Mouse (Mus musculus) embryonic facial prominence, embryonic 14.5 days (tissue): ENCODE results near the gene Pard3. TPM values are rescaled to one million over a fixed set of nuclear protein-coding genes. Genes with fewer than 3 reads are reported as not detected.
A peak's percentile ranks its signal among the peaks of the same experiment; 100 is the strongest.

ENCODE experiments used
- ATAC-seq: fragments of 200-750 bp; cut with Nextera tagmentation; 2 replicates; pipeline ENCODE4 v1.8.0; 2017; ENCODE audit warnings: low read depth, moderate number of reproducible peaks, moderate TSS enrichment
- DNase-seq: peaks from one replicate; pipeline ENCODE4 v3.0.0-alpha.2; 2015; ENCODE audit warnings: low spot score
- H3K27ac ChIP-seq: fragments of 300-500 bp; sonication (generic); replicated peaks from 2 replicates; pipeline ENCODE4 v1.5.1; 2014; ENCODE audit warnings: low read depth, mild to moderate bottlenecking, low read length, moderate library complexity
- H3K27me3 ChIP-seq: fragments of 300-500 bp; sonication (generic); replicated peaks from 2 replicates; pipeline ENCODE4 v1.6.1; 2014; ENCODE audit warnings: low read length; ENCODE audit not compliant: control insufficient read depth, insufficient read depth
- H3K36me3 ChIP-seq: fragments of 300-500 bp; sonication (generic); 2 replicates; pipeline ENCODE4 v1.6.1; 2014; ENCODE audit warnings: low read length, mixed read lengths; ENCODE audit not compliant: control insufficient read depth, insufficient read depth
- H3K4me1 ChIP-seq: fragments of 300-500 bp; sonication (generic); 2 replicates; pipeline ENCODE4 v1.6.1; 2014; ENCODE audit warnings: antibody characterized with exemption, low read length; ENCODE audit not compliant: control insufficient read depth, insufficient read depth
- H3K4me2 ChIP-seq: fragments of 300-500 bp; sonication (generic); 2 replicates; pipeline ENCODE4 v1.6.1; 2014; ENCODE audit warnings: low read depth, mild to moderate bottlenecking, low read length, moderate library complexity, mixed read lengths
- H3K4me3 ChIP-seq: fragments of 300-500 bp; sonication (generic); 2 replicates; pipeline ENCODE4 v1.5.1; 2014; ENCODE audit warnings: low read depth, mild to moderate bottlenecking, low read length
- H3K9ac ChIP-seq: fragments of 300-500 bp; sonication (generic); 2 replicates; pipeline ENCODE4 v1.6.1; 2014; ENCODE audit warnings: low read depth, mild to moderate bottlenecking, low read length, moderate library complexity, mixed read lengths
- H3K9me3 ChIP-seq: fragments of 300-500 bp; sonication (generic); 2 replicates; pipeline ENCODE4 v1.6.1; 2016; ENCODE audit warnings: low read length; ENCODE audit not compliant: control insufficient read depth
- WGBS: fragments of 180-500 bp; shearing (Covaris S2); extraction: QIAGEN DNeasy Blood & Tissue Kit; methylation state at CpG from one replicate; pipeline ENCODE4 v1.1.7; 2014; 5-methylcytosine and 5-hydroxymethylcytosine counted together
- polyA plus RNA-seq: library from polyadenylated mRNA; unstranded; fragments of >200 nt; fragmentation: Nextera tagmentation; extraction: Ambion mirVana; gene quantifications from 2 replicates; pipeline ENCODE4 v1.2.1, GENCODE M21; 2014

Gene Pard3
- polyA plus RNA-seq, 1 experiment from 2014 or later, result 35.4 TPM

- 70% methylated on average over 8 of the region's 8 CpGs for WGBS
- Histone ChIP-seq H3K4me2 (no peak overlapping the region), H3K27ac (no peak overlapping the region), H3K9me3 (no peaks in the 10 kb centered on the region), H3K36me3 (peaks cover 3% of the 10 kb centered on the region; the same call in 1 of the 2 replicates), H3K27me3 (no peaks in the 10 kb centered on the region), H3K4me3 (no peak overlapping the region), H3K4me1 (peaks cover 15% of the 10 kb centered on the region; the same call in 1 of the 2 replicates), H3K9ac (no peak overlapping the region)
- ATAC-seq (peak; percentile 45), DNase-seq (peak; percentile 75)
Measured at GRCm38 (mm10) chr8:127438625-127439391, 375.1 kb downstream of the Pard3 start.

GRCm38 (mm10) chr8:127439392-127440160 is 375.9 kb downstream of the Pard3 start:
- 0 out of 2 replicates have a peak, but pooled peaks cover 3% of the 10 kb centered on the region for H3K36me3 ChIP-seq
- H3K27me3 ChIP-seq, result no peaks in the 10 kb centered on the region
- peak; percentile 55 for DNase-seq
- H3K9ac ChIP-seq, result 0 out of 2 replicates have a peak overlapping the region, but pooled peaks have one; percentile 30
- WGBS, result 55% methylated on average over 10 of the region's 10 CpGs
- no peak overlapping the region for H3K4me2 ChIP-seq
- H3K9me3 ChIP-seq, result no peaks in the 10 kb centered on the region
- peak; percentile 34 for ATAC-seq
- peaks cover 15% of the 10 kb centered on the region; the same call in 1 of the 2 replicates for H3K4me1 ChIP-seq
- H3K4me3 ChIP-seq, result no peak overlapping the region
- peak overlapping the region; percentile 53; the same call in 1 of the 2 replicates for H3K27ac ChIP-seq

GRCm38 (mm10) chr8:127440161-127440833 is 376.6 kb downstream of the Pard3 start:
- ATAC-seq (peak; percentile 32), DNase-seq (peak; percentile 74)
- no peaks in the 10 kb centered on the region for H3K9me3 ChIP-seq
- H3K4me3 ChIP-seq, result no peak overlapping the region
- H3K9ac ChIP-seq, result no peak overlapping the region
- H3K4me1 ChIP-seq, result peaks cover 15% of the 10 kb centered on the region; the same call in 1 of the 2 replicates
- no peaks in the 10 kb centered on the region for H3K27me3 ChIP-seq
- H3K4me2 ChIP-seq, result no peak overlapping the region
- 0 out of 2 replicates have a peak, but pooled peaks cover 6% of the 10 kb centered on the region for H3K36me3 ChIP-seq
- H3K27ac ChIP-seq, result peak overlapping the region; percentile 53; the same call in 1 of the 2 replicates
- 70% methylated on average over 9 of the region's 9 CpGs for WGBS

GRCm38 (mm10) chr8:127440834-127441485 is 377.3 kb downstream of the Pard3 start:
- Histone ChIP-seq H3K9me3 (no peaks in the 10 kb centered on the region), H3K4me3 (no peak overlapping the region), H3K27ac (no peak overlapping the region), H3K27me3 (no peaks in the 10 kb centered on the region), H3K4me2 (no peak overlapping the region), H3K9ac (no peak overlapping the region), H3K36me3 (0 out of 2 replicates have a peak, but pooled peaks cover 6% of the 10 kb centered on the region), H3K4me1 (peaks cover 15% of the 10 kb centered on the region; the same call in 1 of the 2 replicates)
- 63% methylated on average over 6 of the region's 6 CpGs for WGBS
- no peak for ATAC-seq
- peak; percentile 45 for DNase-seq

GRCm38 (mm10) chr8:127447401-127447800 is 383.7 kb downstream of the Pard3 start:
- 93% methylated on average over 1 of the region's 1 CpGs for WGBS
- Histone ChIP-seq H3K27ac (no peak overlapping the region), H3K4me1 (no peaks in the 10 kb centered on the region), H3K36me3 (peaks cover 12% of the 10 kb centered on the region; the same call in 1 of the 2 replicates), H3K4me3 (no peak overlapping the region), H3K9ac (no peak overlapping the region), H3K4me2 (no peak overlapping the region), H3K27me3 (no peaks in the 10 kb centered on the region), H3K9me3 (no peaks in the 10 kb centered on the region)
- DNase-seq, result no peak
- ATAC-seq, result no peak

- Histone ChIP-seq H3K27ac (no peak overlapping the region), H3K4me3 (no peak overlapping the region), H3K4me1 (no peaks in the 10 kb centered on the region), H3K9ac (no peak overlapping the region), H3K36me3 (peaks cover 15% of the 10 kb centered on the region; the same call in 1 of the 2 replicates), H3K4me2 (no peak overlapping the region), H3K27me3 (no peaks in the 10 kb centered on the region), H3K9me3 (no peaks in the 10 kb centered on the region)
- WGBS, result 95% methylated on average over 6 of the region's 6 CpGs
- ATAC-seq (no peak), DNase-seq (no peak)
Measured at GRCm38 (mm10) chr8:127449066-127449840, 385.6 kb downstream of the Pard3 start.

- H3K4me3 ChIP-seq, result no peak overlapping the region
- no peak overlapping the region for H3K4me2 ChIP-seq
- no peaks in the 10 kb centered on the region for H3K27me3 ChIP-seq
- H3K9ac ChIP-seq, result no peak overlapping the region
- 75% methylated on average over 14 of the region's 14 CpGs for WGBS
- no peaks in the 10 kb centered on the region for H3K4me1 ChIP-seq
- H3K9me3 ChIP-seq, result no peaks in the 10 kb centered on the region
- no peak overlapping the region for H3K27ac ChIP-seq
- DNase-seq (peak; percentile 14), ATAC-seq (no peak; the same call in 1 of the 2 replicates)
- H3K36me3 ChIP-seq, result peaks cover 10% of the 10 kb centered on the region; the same call in 1 of the 2 replicates
Measured at GRCm38 (mm10) chr8:127450954-127451668, 387.4 kb downstream of the Pard3 start.
